8 mouse cellular contexts compared by ENCODE assay signal in genomic region chr11:32625677-32626076, GRCm38 (mm10). TPM values are rescaled to one million over a fixed set of nuclear protein-coding genes. Genes with fewer than 3 reads are reported as not detected.
DNase-seq lines count a peak whose midpoint lies in the region; ATAC-seq and TF ChIP-seq lines count a peak whose summit lies in the region.

No protein-coding gene starts in this region.

- H3K9ac ChIP-seq in kidney, embryonic 14.5 days (ENCODE audit: low read depth, low read length), result no peak overlapping the region
- H3K9ac ChIP-seq in liver, embryonic 14.5 days (replicated peaks), result no peak overlapping the region
- H3K9ac ChIP-seq in forebrain, embryonic 15.5 days (replicated peaks), result no peak overlapping the region

- no peaks in the 10 kb centered on the region for H3K9me3 ChIP-seq in kidney, embryonic 14.5 days (ENCODE audit: control insufficient read depth, low read length)
- no peaks in the 10 kb centered on the region for H3K9me3 ChIP-seq in liver, embryonic 14.5 days (ENCODE audit: control insufficient read depth, low read length)
- no peaks in the 10 kb centered on the region for H3K9me3 ChIP-seq in forebrain, embryonic 15.5 days

- H3K27me3 ChIP-seq in kidney, embryonic 14.5 days (ENCODE audit: control insufficient read depth, insufficient read depth, low read length), result no peaks in the 10 kb centered on the region
- no peaks in the 10 kb centered on the region for H3K27me3 ChIP-seq in Patski
- no peaks in the 10 kb centered on the region for H3K27me3 ChIP-seq in liver, embryonic 14.5 days (ENCODE audit: control insufficient read depth, insufficient read depth, low read length)
- H3K27me3 ChIP-seq in forebrain, embryonic 15.5 days, result no peaks in the 10 kb centered on the region

- peak; percentile 61 for DNase-seq in kidney, adult 11 months
- DNase-seq in Patski (ENCODE audit: low read depth, low spot score), result no peak
- peak; percentile 83 for DNase-seq in heart, postnatal 4 days
- DNase-seq in liver, embryonic 14.5 days (ENCODE audit: low read depth in 3 of 3, low spot score in 3 of 3), result no peak
- peak; percentile 61 to 72 for DNase-seq in right cerebral cortex, postnatal 10 days (ENCODE audit: low spot score in 2 of 2)

- H3K4me3 ChIP-seq in kidney, embryonic 14.5 days (ENCODE audit: low read length), result no peak overlapping the region
- H3K4me3 ChIP-seq in liver, embryonic 14.5 days (ENCODE audit: insufficient read depth in 1 of 2, low read depth in 2 of 2, low read length in 2 of 2), result no peak overlapping the region
- H3K4me3 ChIP-seq in forebrain, embryonic 15.5 days, result no peak overlapping the region

- ATAC-seq in kidney, embryonic 14.5 days (ENCODE audit: low FRiP score, low TSS enrichment), result no peak
- ATAC-seq in Patski, result peak; percentile 62
- ATAC-seq in common myeloid progenitor, adult 5-6 weeks (replicated peaks; ENCODE audit: low read depth, poor library complexity, severe bottlenecking), result peak; percentile 64
- no peak for ATAC-seq in liver, embryonic 14.5 days (ENCODE audit: insufficient read depth)
- no peak for ATAC-seq in forebrain, embryonic 15.5 days (replicated peaks)

- CTCF ChIA-PET in Patski (lab: Charles Lee), result interaction anchor here (0.9 to 1.7 kb wide), 5 partner anchors 80 to 103 kb away, joined by 3 to 5 read pairs (median 3); no protein-coding TSS in a partner anchor

- in situ Hi-C loops in Patski (cut with MboI; ENCODE audit: low pct_unique_long_range_greater_than_20kb), result loop anchor here (10.0 kb wide), 1 partner anchor 519 kb away; the partner anchor contains the start of gene Fgf18

- no peak overlapping the region for H3K4me2 ChIP-seq in kidney, embryonic 14.5 days (replicated peaks; ENCODE audit: low read depth, low read length)
- H3K4me2 ChIP-seq in liver, embryonic 14.5 days (ENCODE audit: low read depth), result no peak overlapping the region
- H3K4me2 ChIP-seq in forebrain, embryonic 15.5 days (replicated peaks), result no peak overlapping the region

- WGBS in kidney, embryonic 14.5 days, result 48% methylated on average over 1 of the region's 1 CpGs
- WGBS in liver, embryonic 14.5 days (ENCODE audit: insufficient replicate concordance), result 29% methylated on average over 1 of the region's 1 CpGs
- WGBS in forebrain, embryonic 15.5 days, result 64% methylated on average over 1 of the region's 1 CpGs

- POLR2A ChIA-PET in Patski (lab: Charles Lee), result no interaction called here

- no peak overlapping the region for H3K27ac ChIP-seq in kidney, embryonic 14.5 days (ENCODE audit: low read depth, low read length)
- no peak overlapping the region for H3K27ac ChIP-seq in liver, embryonic 14.5 days
- H3K27ac ChIP-seq in forebrain, embryonic 15.5 days (replicated peaks), result no peak overlapping the region

- peak; percentile 92 for TF ChIP-seq CTCF in Patski (IDR thresholded peaks at IDR 0.05)
- peak; percentile 92 for TF ChIP-seq CTCF in liver, embryonic 14.5 days (IDR thresholded peaks at IDR 0.05; ENCODE audit: low read depth)

- no peak for TF ChIP-seq EP300 in liver, embryonic 14.5 days (IDR thresholded peaks at IDR 0.05; ENCODE audit: low read depth)

- no peaks in the 10 kb centered on the region for H3K36me3 ChIP-seq in kidney, embryonic 14.5 days (ENCODE audit: control insufficient read depth, insufficient read depth, low read length)
- H3K36me3 ChIP-seq in liver, embryonic 14.5 days (replicated peaks; ENCODE audit: control insufficient read depth, insufficient read depth, low read depth), result no peaks in the 10 kb centered on the region
- H3K36me3 ChIP-seq in forebrain, embryonic 15.5 days, result no peaks in the 10 kb centered on the region

- H3K4me1 ChIP-seq in kidney, embryonic 14.5 days (ENCODE audit: control insufficient read depth, insufficient read depth, low read length), result no peaks in the 10 kb centered on the region
- H3K4me1 ChIP-seq in liver, embryonic 14.5 days (replicated peaks; ENCODE audit: control insufficient read depth in 2 of 2, insufficient read depth in 2 of 2, low read length in 1 of 2), result no peaks in the 10 kb centered on the region
- peaks cover 19% of the 10 kb centered on the region for H3K4me1 ChIP-seq in forebrain, embryonic 15.5 days

RNA-seq across cellular contexts. Expression of gene Fbxw11, which starts 16.8 kb away (rescaled TPM):
- polyA plus RNA-seq in kidney, embryonic 14.5 days (2014; fragmentation: Nextera tagmentation; extraction: Ambion mirVana), result 40.2 and 85.6 TPM in 2 replicates
- 92.4 TPM for polyA plus RNA-seq in Patski (2021)
- 34.6 and 59.2 TPM in 2 replicates for total RNA-seq in common myeloid progenitor, adult 5-6 weeks (2017)
- 10 to 100 TPM; 77.1 to 77.3 TPM for total RNA-seq in heart, postnatal 4 days (2021)
- polyA plus RNA-seq in liver, embryonic 14.5 days (2012; rRNA removed), result 10.2 and 10.9 TPM in 2 replicates
- 13.9 and 14.9 TPM in 2 replicates for polyA plus RNA-seq in liver, embryonic 14.5 days (2014; fragmentation: Nextera tagmentation; extraction: Ambion mirVana)
- 125 and 127 TPM in 2 replicates for polyA plus RNA-seq in forebrain, embryonic 15.5 days (2015; fragmentation: Nextera tagmentation; extraction: Ambion mirVana)

Comparison
In these comparisons a context has a peak if more than half of its experiments do, and no peak if none do; other contexts are left out.
1. DNase-seq: peak in kidney, adult 11 months (single experiment), heart, postnatal 4 days (single experiment) and right cerebral cortex, postnatal 10 days (2 of 2); none in Patski (single experiment) and liver, embryonic 14.5 days (0 of 3).
2. ATAC-seq: peak in Patski (single experiment) and common myeloid progenitor, adult 5-6 weeks (single experiment); none in kidney, embryonic 14.5 days (single experiment), liver, embryonic 14.5 days (single experiment) and forebrain, embryonic 15.5 days (single experiment).